Mouse (Mus musculus): ENCODE results near the gene AU022751. TPM values are rescaled to one million over a fixed set of nuclear protein-coding genes. Genes with fewer than 3 reads are reported as not detected.

AU022751 gene
- total and polyA plus RNA-seq, 2 experiments = not detected

Other genes with a start within 250 kb of the AU022751 start
- 0.09 and 0.13 TPM in 2 replicates for gene Nudt11, start 36.0 kb downstream of the AU022751 start, total RNA-seq (2014; rRNA removed)
- gene Nudt11, start 36.0 kb downstream of the AU022751 start, polyA plus RNA-seq (2012; rRNA removed) = 0.11 and 0.14 TPM in 2 replicates
- gene Nudt10, start 89.6 kb upstream of the AU022751 start, total RNA-seq (2014; rRNA removed) = 0.13 TPM in 1 of 2 replicates, not detected in the other
- gene Nudt10, start 89.6 kb upstream of the AU022751 start, polyA plus RNA-seq (2012; rRNA removed) = not detected in 2 replicates
- gene Bmp15, start 237.3 kb upstream of the AU022751 start, total RNA-seq (2014; rRNA removed) = not detected in 2 replicates
- not detected in 2 replicates for gene Bmp15, start 237.3 kb upstream of the AU022751 start, polyA plus RNA-seq (2012; rRNA removed)

Data from liver, adult 2 months (tissue).